Mouse (Mus musculus): ENCODE results near the gene Kat6b. TPM values are rescaled to one million over a fixed set of nuclear protein-coding genes. Genes with fewer than 3 reads are reported as not detected.

Kat6b gene
- total RNA-seq, 2 experiments from 2014 or later = 17.6 to 22.7 TPM

DNA sequence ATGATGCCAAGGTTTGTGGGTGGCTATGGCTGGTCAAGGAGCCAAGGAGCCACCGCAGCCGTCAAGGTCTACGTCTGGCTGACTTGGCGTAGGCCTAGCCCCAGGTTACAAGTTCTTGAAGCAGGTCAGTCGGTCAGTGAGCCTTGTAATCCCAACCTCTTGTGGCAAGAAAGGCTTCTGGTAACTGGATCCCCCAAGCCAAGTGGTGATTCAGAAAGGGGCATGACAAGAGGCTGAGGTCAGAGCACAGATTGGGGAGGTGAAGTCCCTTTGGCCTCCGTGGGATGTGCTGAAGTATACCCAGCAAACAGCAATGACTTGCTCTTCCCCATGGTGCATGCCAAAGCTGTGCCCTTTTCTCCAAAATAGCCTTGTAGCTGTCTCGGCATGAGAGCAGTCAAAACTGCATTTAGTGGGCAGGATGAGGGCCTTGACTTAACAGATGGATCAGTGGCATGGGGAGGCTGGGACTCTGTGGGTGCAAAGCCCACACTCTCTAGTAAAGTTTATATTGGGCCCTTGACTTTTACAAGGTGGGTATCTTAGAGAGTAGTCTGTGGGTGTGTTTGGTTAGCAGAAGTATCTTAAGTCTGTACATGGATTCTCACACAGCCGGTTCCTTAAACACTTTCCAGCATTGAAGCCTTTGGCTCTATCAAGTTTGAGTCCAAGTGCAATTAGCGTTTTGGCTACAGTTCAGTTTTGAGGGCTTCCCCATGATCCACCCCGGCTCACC is 204.3 kb downstream of the Kat6b start:
- intact Hi-C loops (cut with DNase I) = loop anchor here (2.0 to 10.0 kb wide), 2 partner anchors 27 to 159 kb away; partner anchors contain the start of gene Comtd1
- DNase-seq = peak in 1 of 2 experiments; percentile 41

GRCm38 (mm10) chr14:21686376-21687279 is 205.4 kb downstream of the Kat6b start:
- DNase-seq = no peak
- intact Hi-C loops (cut with DNase I) = loop anchor here (2.0 to 10.0 kb wide), 2 partner anchors 26 to 158 kb away; partner anchors contain the start of gene Comtd1

DNA sequence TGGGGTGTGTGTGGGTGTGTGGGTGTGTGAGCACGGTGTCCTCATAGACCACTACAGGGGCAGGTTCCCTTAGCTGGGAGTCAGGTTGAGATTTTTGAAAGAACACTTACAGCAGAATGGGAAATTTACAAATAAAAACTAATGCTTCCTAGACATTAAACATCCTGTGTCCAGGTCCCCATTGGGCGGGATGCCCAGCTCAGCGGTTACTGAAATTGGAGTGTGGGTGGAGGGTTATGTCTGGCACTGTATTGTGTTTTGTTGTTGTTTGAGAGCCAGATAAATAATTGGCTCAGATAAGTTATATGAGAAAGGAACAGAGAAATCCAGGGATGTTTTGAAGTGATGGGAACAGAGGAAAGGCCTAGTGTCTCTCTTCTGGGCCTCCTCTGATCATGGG is 209.8 kb downstream of the Kat6b start:
- DNase-seq = no peak
- intact Hi-C loops (cut with DNase I) = no loop called here

DNA sequence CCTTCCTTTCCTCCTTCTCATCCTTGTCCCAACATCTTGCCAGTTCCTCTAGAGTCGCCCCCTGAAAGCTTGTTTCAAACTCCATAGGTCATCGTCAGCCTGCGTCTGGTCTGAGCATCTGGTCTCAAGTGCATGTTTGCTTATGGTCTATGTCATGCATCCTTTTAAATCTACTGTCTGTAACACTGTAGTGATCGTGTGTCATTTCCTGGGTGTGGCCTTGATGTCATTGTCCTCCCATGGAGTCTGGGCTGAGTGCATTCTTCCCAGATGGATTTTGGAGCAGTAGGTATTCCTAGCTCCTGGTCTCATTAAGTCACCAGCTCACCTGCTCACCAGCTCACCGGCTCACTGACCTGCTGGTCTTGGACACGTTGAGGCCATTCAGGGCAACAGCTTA is 213.8 kb downstream of the Kat6b start:
- intact Hi-C loops (cut with DNase I) = no loop called here
- no peak for DNase-seq

- DNase-seq = no peak
- intact Hi-C loops (cut with DNase I) = no loop called here
Measured at GRCm38 (mm10) chr14:21696186-21696830, 215.1 kb downstream of the Kat6b start.

GRCm38 (mm10) chr14:21702691-21703090 is 221.5 kb downstream of the Kat6b start:
- no peak for DNase-seq
- intact Hi-C loops (cut with DNase I) = no loop called here

GRCm38 (mm10) chr14:21703255-21703654 is 222.0 kb downstream of the Kat6b start:
- no peak for DNase-seq
- intact Hi-C loops (cut with DNase I) = no loop called here

DNA sequence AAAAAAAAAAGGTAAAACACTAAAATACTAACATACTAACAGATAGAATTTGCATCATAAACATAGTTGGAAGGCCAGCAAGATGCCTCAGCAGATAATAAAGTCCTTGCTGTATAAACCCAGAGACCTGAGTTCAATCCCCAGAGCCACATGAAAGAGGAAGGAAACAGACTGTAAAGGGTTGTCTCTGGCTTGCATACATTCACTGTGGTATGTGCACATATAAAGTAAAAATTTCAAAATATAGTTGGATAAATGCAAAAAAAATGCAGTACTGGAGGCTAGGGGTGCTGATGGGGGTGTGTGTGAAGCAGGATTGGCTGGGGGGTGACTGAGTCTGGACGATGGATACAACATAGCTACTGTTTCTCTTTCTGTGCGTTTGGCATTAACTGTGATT is 224.2 kb downstream of the Kat6b start:
- intact Hi-C loops (cut with DNase I) = no loop called here
- no peak for DNase-seq

- DNase-seq = peak in 1 of 2 experiments; percentile 21
- intact Hi-C loops (cut with DNase I) = no loop called here
Measured at GRCm38 (mm10) chr14:21706759-21707571, 225.7 kb downstream of the Kat6b start.

DNA sequence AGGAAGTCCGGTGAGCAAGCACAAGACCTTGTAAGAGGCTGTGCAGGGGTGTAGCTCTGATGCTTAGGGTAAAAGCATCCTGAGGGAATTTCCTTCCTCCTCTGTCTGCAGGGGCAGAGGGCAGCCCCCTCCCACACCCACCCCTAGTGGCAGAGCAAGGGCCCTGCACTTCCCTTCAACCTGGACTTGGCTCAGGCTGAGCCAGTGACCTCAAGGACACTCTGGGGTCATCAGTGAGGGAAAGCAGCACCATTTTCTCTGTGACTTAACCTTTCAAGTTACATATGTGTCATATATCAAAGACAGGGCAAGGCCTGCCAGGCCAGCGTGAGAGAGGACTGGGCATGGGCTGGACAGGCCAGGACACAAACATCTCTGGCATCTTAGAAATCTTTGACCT is 228.3 kb downstream of the Kat6b start:
- intact Hi-C loops (cut with DNase I) = no loop called here
- DNase-seq = no peak

- no peak for DNase-seq
- intact Hi-C loops (cut with DNase I) = no loop called here
Measured at GRCm38 (mm10) chr14:21711231-21711630, 230.0 kb downstream of the Kat6b start.

GRCm38 (mm10) chr14:21714486-21714885 is 233.3 kb downstream of the Kat6b start, which contains the start of gene Dupd1:
Gene Dupd1, minus strand, starts transcription at chr14:21714576.
- intact Hi-C loops (cut with DNase I) = no loop called here
- DNase-seq = no peak

DNA sequence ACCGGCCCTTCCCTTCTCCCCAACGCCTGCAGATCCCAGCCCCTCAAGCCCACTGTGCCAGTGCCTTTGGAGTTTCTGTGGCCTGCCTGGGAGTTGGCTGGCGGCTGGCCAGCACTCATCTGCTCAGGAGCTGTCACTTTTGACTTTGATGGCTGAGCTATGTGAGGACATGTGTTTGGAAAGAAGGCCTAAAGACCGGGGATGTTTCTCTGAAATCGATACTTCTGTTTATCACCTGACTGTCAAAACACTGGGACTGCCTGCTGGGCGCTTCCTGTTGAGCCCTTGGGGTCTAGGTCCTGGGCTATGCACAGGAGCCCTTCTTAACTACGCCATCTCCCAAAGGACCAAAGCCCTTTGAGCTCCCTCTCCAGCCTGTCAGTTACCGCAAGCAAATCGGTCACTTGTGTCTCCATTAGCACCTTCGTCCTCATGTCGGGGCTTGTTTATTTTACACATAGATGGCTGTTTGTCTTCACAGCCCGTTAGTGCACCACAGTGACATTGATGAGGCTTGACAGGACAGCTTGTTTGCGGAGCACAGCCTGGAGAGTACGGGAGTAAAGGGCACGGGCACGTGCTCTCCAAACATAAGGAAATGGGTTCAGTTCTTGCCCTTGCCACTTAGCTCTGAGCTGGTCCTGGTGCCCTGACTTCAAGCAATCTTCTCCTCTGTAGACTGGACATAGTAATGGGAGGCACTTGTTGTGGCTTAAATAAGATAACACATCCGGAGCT is 238.6 kb downstream of the Kat6b start:
- no peak for DNase-seq
- intact Hi-C loops (cut with DNase I) = no loop called here

DNA sequence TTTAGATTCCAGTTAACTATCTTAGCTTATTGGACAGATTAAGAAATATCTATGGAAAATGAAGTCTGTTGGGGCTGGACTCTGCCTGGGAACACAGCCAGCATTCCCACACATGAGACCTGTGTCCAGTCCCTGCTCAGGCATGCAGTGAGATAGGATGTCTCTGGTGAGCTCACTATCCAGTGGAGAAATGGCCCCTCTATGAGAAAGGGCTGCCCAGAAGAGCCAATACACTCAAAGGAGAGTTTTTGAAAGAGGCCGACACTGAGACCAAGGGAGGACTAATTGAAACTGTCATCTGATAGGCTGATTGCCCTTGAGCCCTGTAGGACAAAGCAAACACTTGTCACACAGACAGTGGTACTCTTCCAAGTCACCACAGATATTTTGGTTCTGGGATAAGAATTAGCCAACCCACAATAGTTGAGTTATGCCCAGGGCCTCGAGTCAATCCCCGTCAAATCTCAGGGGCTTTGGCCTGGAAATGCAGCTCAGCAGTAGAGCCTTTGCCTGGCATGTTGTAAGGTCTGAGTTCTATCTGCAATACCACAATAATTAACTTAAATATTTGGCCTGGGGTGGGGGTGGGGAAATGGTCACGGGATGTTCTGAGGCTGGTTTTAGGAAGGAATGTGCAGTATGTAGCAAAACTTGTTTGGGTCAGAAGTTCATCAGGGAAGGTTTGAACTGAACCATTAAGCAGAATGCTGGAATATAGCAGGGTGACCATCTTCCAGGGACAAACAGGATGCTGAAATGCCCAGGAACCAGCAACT is 239.4 kb downstream of the Kat6b start:
- intact Hi-C loops (cut with DNase I) = no loop called here
- no peak for DNase-seq

Other genes starting within 250 kb of the Kat6b start
- 10 to 100 TPM; 39.1 to 62.1 TPM for gene Dupd1, start 233.1 kb downstream of the Kat6b start, total RNA-seq (2021)